Mouse (Mus musculus): ENCODE data around the gene Map3k12. TPM values are rescaled to one million over a fixed set of nuclear protein-coding genes. Genes with fewer than 3 reads are reported as not detected.

The Map3k12 gene
- total RNA-seq, 2 experiments from 2014 or later: 1.7 to 1.8 TPM

DNA sequence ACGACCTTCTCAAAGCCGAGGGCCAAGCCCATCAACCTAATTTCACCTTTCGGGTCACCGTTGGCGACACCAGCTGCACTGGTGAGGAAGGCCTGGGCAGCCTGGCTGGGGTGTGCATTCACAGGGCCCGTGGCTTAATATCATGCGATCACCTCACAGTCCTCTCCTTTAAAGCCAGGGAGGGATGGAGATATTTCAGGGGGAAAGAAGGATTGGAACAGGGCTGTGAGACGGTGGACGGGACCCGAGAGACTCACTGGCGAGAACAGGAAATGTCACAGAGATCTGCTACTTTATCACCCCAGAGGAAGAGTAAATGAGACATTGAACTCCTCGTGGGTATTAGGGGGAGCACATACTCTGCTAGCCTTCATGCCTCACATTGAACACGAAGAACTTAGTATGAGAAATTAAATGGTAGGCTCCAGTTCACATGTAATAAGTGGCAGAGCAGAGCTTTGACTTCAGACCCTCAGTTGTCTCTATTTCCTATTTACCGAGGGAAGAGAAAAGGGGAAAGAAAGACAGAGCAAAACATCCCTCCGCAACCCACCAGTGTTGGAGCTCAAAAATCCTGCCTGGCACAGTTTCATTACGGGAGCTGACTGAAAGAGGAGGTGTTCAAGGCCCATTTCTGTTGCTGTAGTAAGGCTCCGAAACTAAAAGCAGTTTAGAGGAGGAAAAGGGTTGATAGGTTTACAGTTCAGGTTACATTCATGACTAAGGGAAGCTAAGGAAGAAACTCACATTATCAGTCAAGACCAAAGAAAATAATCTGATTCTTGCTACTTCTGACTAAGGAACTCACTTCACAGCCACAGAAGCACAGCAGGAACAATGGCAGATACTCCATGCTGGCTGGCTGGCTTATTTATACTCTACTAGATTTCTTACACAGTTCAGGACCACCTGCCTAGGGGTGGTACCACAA, 2.6 kb upstream of the Map3k12 start:
- no peak for DNase-seq

DNA sequence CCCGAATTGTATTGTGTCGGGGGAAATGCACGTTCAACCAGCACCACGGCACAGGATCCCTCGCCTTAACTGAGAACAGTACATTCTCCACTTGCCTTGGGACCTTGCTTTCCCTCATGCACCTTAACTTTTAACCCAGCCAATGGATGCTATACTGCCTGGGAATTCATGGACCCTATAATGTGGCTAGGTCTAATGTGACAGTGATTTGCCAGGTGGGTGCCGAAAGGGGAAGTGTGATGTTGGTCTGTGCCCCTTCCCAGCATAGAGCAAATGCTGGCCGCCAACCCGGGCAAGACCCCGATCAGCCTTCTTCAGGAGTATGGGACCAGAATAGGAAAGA, 2.0 kb upstream of the Map3k12 start:
- DNase-seq: no peak

DNA sequence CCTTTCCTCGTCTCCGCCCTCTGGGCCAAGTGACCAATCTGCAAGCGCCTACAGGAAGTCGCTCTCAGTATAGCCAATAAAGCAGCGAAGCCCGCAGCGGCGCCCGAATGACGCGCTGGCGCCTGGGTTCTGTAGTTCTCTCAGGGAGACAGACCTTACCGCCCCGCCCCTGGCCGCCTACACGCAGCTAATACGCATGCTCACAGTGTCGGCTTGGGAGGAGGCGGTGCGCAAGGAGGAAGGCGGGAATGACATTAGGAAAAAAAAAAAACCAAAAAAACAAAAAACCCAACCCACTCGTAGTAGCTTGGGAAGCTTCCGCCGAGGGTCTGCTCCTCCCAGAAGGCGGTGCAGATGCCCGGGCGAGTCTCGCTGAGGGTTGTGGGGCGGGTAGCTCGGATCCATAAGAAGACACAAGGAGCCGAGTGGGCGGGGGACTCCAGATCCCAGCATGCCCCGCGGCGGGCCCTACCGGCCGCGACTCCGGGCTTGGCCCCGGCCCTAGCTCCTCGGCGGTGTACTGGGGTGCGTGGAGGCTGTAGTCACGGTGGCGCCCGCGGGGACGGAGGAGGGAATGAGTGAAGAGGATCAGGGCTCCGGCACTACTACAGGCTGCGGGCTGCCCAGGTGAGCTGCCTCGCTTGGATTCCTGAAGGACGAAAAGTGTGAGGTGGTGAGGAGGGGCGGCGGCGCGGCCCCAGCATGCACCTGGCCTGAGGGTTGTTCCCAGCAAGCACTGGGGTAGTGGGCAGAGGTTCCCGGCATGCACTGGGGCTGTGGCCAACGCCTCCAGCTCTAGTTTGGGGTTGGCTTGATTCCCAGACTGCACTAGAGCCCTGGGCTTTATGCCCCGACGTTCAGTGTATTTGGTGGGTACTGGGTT, 1.4 kb upstream of the Map3k12 start, which contains the start of gene Tarbp2:
Gene Tarbp2, plus strand, starts transcription at position 217 of the 883 bp plus-strand sequence.
- peak; percentile 100 for DNase-seq

DNA sequence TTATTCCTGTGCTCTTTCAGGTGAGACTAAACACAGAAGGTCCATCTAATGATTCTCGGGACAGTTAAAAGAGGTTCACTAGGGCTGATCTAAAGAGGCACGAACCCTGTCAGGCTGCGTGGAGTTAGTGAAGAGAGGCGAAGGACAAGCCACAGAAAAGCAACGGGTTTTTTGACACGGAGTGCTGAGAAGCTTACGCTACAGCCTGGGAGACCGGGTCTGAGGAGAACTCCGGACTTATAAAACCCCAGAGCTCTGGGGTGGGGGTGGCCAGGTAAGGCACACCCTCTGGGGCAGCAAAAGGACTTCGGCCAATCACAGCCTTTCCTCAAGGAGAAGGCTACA, 739 bp upstream of the Map3k12 start:
- no peak for DNase-seq

DNA sequence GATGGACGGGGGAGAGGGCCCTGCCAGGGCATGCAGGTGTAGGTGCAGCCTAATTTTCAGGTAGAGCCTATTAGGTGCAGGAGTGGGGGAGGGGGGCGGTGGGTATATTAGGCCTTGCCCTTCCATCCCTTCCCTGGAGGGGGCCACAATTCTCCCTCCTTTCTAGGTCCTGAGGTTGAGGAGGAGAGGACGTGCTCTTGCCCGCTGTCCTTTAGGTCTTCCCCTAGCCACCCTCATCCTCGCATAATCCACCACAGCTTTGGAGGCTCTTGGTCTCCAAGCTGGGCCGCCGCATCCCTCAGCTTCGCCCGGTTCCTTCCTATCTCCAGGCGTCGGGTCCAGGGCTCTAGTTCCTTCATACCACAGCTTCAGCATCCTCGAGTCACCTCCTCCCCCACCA, 571 bp downstream of the Map3k12 start:
- no peak for DNase-seq

DNA sequence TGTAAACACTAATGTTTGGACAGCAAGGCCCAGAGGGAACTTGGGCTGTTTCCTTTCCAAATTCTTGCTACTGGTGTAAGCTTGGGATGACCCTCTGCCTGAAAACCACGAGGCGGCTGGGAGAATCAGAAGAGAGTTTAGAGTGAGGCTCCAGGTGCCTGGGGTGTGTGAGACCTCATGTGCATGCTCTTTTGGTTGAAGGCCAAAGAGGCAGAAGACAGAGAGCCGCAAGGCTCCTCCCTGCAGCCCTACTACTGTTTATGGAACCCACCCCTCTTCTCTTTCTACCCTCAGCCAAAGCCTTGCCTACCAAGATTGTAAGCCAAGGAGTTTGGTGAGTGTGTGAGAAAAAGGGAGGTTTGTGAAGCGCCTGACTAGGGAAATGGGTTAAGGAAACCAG, 1.1 kb downstream of the Map3k12 start:
- no peak for DNase-seq

DNA sequence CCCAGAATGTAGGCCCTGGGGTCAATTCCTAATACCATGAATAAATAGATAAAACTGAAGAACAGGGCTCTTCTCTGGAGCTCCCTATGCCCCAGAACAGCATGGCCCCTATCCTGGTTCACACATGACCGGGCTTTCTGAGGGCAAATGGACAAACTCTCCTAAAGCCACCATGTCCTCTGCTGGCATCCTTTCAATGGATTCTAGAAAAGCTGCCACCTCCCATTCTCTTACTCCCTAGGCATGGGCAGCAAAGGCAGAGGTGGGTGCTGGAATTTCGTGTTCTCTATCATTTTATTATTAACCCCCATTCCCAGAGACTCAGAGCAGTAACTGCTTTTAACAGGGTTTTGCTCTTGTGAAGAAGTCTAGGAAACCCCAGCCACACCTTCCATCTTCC, 1.6 kb downstream of the Map3k12 start:
- no peak for DNase-seq

DNA sequence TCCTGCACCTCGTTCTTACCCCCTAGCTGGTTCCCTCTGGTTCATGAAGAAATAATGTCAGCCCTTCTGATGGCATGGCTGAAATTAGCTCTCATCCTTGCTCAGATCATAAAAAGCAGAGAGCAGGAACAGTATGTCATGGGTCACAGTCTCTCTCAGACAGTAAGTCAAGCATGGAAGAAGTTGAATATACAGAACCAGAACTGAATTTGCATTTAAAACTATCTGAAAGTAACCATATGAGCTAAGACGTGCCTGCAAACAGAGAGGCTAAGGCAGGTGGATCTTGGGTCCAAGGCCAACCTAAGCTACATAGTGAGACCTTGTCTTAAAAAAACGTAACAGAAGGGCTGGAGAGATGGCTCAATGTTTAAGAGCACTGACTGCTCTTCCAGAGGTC, 3.9 kb downstream of the Map3k12 start:
- DNase-seq: no peak

DNA sequence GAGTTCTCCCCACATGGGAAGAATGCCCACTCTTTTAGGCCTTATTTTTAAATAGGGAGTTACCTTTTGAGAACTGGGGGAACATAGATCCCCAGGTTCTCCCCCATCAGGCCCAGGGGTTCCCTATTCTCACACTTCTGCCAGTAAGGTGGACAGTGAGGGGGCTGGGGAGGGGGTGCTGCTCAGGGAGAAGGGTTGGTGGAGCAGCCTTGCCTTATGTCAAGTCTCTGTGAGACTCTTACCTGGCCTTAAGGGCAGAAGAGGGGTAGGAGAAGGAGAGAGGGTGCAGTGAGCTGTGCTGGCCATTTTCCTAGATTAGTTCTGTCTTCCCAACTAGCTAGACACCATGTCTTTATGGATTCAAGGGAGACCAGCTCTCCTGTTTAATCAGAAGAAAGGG, 4.4 kb downstream of the Map3k12 start:
- DNase-seq: no peak

DNA sequence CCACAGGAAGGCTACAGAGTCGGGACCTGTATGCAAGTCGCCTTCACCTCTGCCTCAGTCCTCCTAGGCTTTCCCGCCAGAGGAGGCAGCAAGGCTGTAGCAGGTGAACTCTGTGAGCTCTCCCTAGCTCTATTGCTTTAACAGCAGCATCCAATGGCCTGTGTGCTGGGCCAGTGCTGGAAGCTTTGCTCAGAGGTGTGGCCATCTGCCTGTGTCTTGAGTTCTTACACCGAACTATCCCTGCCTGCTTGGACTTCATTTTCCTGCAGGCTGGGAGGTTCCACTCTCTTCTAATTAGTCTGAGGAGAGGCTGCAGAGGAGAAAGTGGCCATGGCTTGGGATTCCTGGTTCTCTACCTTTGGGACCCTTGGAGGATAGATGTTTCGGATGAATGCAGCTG, 4.9 kb downstream of the Map3k12 start:
- DNase-seq: no peak

DNA sequence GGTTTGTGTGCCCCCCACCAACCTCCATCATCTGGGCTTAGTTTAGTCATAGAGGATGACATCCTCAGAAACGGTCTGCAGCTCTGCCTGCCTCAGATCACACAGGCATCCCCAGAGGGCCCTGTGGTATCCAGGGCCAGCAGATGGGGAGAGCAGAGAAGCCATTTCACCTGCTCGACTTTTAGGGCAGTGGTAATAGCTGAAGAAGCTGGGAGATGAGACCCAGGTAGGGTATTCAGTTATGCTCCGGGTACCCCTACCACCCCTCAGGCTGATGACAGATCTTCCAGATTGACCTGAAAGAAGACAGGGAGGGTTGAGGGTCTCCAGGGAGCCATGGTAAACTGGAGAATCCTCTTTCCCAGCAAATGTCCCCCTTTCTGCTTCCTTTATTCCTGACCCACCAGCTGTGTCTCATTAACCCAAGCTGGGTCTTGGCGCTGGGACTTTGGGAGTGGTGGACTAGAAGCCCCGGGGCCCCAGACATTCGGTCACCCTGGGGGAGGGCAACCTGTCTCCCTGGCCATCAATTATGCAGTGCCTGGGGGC, 5.5 kb downstream of the Map3k12 start:
- no peak for DNase-seq

DNA sequence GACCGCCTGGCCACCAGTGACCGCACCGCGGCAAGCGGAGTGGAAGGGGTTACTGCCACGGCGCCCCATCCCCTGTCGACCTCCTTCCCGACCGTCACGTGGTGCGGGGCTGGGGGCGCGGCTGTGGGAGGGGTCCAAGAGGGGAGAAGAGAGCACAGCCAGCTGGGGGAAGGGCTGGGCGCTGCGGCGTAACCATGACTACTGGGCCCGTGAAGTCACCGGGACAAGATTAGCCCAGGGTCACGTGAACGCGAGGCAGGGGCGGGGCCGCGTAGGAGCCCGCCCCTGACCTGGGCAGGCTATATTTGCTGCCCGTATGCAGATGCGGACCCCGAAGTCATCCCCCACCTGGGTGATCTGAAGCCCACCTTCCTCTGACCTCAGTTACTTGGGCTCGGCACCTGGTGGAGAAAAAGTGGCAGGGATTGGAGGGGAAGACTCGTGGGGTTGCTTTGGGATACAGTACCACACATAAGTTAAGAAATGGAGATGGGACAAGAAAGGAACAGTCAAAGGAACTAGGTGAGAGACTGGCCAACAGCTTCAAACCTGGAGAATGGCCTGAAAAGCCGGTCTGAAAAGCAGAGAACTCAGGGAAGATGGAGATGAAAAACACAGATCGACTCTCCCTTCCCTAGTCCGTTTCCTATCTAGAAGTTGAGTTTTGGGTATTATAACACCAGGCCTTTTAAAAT, 6.1 kb downstream of the Map3k12 start:
- DNase-seq: peak; percentile 77

DNA sequence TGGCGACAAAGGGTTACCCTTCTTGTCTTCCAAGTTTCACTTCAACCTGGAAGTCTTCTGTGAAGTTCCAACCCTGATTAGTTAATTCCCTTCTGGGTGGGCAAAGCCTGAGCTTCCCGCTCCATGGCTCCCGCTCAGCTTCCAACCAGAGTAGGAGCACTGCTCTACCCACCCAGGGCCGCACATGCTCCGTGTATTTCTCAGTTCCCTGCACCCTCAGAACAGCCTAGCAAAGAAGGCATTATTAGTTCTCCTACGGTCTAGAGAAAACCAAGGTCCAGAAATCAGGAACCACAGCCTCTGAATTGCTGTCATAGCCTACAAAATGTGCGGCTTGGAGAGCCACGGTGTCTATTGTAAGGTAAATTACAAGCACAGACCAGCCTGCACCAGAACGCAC, 6.8 kb downstream of the Map3k12 start:
- no peak for DNase-seq

DNA sequence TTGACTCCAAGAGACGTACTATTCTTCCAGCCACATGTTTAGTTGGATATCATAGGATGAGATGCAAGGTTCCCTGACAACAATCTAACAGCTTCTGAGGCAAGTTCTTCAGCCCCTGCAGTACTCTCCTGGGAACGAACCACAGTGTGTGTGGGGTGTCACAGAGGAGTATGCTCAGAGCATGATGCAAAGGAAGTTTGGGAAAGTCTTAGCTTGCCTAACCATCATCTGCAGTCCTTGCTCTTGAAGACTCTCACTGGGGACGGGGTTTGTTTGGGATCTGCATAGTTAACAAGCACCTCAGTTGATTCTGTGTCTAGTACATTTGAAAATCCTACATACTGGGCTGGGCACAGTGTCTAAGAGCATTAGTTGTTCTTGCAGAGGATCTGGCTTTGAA, 8.5 kb downstream of the Map3k12 start:
- DNase-seq: no peak

DNA sequence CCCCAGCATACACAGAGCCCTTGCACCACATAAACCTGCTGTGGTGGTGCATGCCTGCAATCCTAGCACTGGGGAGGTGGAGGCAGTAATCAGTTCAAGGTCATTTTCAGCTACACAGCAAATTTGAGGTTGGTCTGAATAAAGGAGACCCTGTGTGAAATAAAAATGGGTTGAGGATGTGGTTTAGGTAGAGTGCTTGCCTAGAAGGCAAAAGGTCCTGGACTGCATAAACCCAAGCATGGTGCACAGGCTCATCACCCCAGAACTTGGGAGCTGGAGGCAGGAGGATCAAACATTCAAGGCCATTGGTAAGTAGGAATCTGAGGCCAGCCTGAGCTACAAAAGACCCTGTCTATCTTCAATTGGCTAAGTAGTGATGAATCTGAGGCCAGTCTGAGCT, 9.3 kb downstream of the Map3k12 start:
- no peak for DNase-seq

DNA sequence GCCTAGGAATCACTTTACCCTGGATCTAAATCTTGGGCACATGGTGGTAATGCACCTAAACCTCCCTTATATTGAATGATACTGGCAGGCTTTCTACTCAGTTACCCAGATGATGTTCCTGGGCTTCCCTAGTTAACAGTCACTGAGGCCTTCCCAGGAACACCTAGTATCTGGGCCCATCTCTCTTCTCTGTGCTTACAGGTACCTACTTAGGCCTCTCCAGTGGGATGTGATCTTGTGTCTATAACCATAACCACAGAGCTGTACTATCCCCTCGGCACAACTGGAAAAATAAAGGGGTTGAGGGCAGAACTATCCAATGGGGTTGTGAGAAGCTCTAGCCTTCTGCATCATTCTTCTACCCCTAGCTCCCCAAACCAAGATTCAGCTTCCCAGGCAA, 10.0 kb downstream of the Map3k12 start:
- no peak for DNase-seq

DNA sequence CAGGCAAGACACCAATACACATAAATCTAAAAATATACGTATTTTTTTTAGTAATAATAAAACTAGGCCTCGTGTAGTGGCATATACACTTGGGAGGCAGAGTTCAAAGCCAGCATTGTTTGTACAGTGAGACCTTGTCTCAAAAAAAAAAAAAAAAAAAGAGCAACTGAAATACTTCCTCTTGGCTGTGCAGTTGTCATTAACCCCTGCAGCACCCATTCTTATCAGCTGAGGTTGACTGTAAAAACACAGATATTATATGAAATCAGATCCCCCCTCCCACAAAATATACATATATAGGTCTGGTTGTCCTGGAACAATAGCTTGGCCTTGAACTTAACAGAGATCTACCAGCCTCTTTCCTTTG, 10.4 kb downstream of the Map3k12 start:
- DNase-seq: no peak

DNA sequence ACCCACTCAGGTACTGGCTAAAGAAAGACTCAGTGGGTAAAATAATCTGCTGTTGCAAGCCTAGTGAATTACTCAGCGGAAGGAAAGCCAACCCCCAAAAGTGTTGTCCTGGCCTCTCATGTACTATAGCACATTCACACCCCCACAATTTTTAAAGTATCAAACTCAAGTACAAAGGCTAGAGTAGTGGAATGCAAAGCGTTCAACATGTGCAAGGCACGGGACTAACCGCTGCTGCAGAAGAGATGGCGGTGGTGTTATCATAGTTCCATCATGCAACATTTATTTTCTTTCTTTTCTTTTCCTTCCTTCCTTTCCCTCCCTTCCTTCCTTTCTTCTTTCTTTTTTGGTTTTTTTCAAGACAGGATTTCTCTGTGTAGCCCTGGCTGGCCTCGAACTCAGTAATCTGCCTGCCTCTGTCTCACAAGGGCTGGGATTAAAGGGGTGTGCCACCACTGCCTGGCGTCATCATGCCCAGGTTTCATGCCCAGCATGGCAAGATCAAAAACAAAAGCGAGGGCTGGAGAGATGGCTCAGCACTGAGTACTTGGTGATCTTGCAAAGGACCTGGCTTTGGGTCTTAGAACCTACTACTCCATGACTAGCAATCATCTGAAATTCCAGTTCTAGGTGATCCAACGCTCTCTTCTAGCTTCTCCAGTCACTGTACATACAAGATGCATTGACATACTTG, 10.9 kb downstream of the Map3k12 start:
- DNase-seq: no peak

DNA sequence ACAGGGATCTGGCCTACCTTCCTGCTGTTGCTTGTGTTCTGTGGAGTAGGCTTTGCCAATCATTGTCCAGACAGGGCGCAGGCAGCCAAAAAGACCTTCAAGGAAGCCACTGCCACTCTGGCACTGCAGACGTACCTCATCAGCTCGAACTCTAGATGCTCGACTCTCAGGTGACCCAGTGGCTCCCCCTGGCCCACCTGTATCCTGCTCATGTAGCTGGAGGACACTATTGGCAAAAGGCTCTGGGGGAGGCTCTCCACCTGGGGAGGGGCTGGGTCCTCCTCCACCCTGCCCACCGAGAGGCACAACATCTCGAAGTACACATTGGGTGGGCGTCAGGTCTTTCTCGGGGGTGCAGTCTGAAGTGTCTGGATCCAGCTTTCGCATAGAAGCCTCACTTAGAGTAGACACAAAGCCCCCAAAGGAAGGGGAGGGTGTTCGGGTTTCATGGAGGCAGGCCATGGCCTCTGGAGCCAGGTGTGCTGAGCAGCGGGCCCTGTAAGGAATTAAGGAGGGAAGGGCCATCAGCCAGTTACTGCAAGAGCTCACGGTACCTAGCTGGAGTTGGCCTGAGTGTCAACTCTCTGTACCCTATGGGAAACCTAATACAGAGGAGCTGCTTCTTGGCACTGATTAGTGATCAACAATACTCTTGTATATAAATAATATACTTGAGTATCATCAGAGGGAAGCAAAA, 11.6 kb downstream of the Map3k12 start:
- DNase-seq: no peak

DNA sequence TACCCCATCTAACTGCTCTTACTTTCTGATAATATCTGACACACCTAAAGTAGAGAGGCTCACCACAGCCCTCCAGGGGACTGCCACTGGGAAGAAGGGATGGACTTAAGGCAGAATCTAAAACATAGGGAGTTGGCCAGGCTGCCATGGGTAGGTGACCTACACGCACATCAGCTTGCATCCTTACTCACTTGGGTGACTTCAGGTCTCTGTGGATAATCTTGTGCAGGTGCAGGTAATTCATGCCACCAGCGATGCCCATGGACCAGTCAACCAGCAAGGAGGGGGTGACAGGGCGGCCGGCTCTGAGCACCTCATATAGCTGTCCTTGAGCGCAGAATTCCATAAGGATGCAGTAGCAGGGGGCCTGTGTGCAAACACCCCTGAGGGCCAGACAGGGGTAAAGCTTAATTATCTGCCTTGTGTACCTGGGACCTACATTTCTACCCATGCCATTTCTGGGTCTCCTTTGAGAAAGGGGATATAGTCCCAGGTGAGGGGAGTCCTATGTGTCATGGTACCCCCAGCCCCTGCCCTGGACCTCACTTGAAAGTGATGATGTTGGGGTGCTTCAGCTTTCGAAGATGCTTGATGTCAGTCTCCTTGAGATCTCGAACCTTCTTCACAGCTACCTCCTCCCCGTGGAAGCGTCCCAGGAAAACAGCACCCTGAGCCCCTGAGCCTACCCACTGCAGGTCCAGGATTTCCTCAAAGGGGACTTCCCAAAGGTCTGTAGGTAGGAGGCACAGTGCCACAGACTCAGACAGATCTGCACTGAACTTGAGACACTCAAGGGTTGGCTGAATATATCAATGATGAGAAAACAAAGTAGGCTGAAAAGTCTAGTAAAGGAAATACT, 12.7 kb downstream of the Map3k12 start:
- no peak for DNase-seq
